14 mouse cellular contexts compared by ENCODE assay signal in genomic region chr9:113462888-113463287, GRCm38 (mm10).
A peak's percentile ranks its signal among the peaks of the same experiment; 100 is the strongest.
DNase-seq lines count a peak whose midpoint lies in the region; ATAC-seq lines count a peak whose summit lies in the region.
"Had no signal": no experiment of that assay in that cellular context is flagged by ENCODE, and none has a peak within 500 bp of the region (broad histone marks: within the 10 kb centered on the region; RNA-seq: fewer than 3 reads in every experiment).

No protein-coding gene starts in this region.

- H3K4me1 ChIP-seq in forebrain, embryonic 12.5 days, result peaks cover 18% of the 10 kb centered on the region
- no peaks in the 10 kb centered on the region for H3K4me1 ChIP-seq in hindbrain, embryonic 11.5 days (replicated peaks; ENCODE audit: control insufficient read depth, insufficient read depth, low read length)
- peaks cover 11% of the 10 kb centered on the region; the same call in 1 of the 2 replicates for H3K4me1 ChIP-seq in limb, embryonic 13.5 days
- peaks cover 11% of the 10 kb centered on the region for H3K4me1 ChIP-seq in neural tube, embryonic 12.5 days
- H3K4me1 ChIP-seq: intestine, embryonic 15.5 days; kidney, embryonic 15.5 days had no signal

- no peaks in the 10 kb centered on the region for H3K27me3 ChIP-seq in forebrain, embryonic 12.5 days
- no peaks in the 10 kb centered on the region for H3K27me3 ChIP-seq in hindbrain, embryonic 11.5 days (ENCODE audit: control insufficient read depth, insufficient read depth, low read length)
- H3K27me3 ChIP-seq in limb, embryonic 13.5 days, result no peaks in the 10 kb centered on the region
- H3K27me3 ChIP-seq in neural tube, embryonic 12.5 days (replicated peaks), result no peaks in the 10 kb centered on the region
- H3K27me3 ChIP-seq: intestine, embryonic 15.5 days; kidney, embryonic 15.5 days had no signal

- no peaks in the 10 kb centered on the region for H3K36me3 ChIP-seq in forebrain, embryonic 12.5 days (replicated peaks)
- no peaks in the 10 kb centered on the region for H3K36me3 ChIP-seq in hindbrain, embryonic 11.5 days (ENCODE audit: control insufficient read depth, insufficient read depth, low read length)
- no peaks in the 10 kb centered on the region for H3K36me3 ChIP-seq in limb, embryonic 13.5 days
- H3K36me3 ChIP-seq in neural tube, embryonic 12.5 days, result no peaks in the 10 kb centered on the region
- H3K36me3 ChIP-seq: intestine, embryonic 15.5 days; kidney, embryonic 15.5 days had no signal

- H3K4me2 ChIP-seq in forebrain, embryonic 12.5 days, result no peak overlapping the region
- H3K4me2 ChIP-seq in hindbrain, embryonic 11.5 days (replicated peaks; ENCODE audit: low read depth, low read length), result no peak overlapping the region
- H3K4me2 ChIP-seq in limb, embryonic 13.5 days (replicated peaks), result no peak overlapping the region
- H3K4me2 ChIP-seq in neural tube, embryonic 12.5 days (replicated peaks), result no peak overlapping the region
- H3K4me2 ChIP-seq: intestine, embryonic 15.5 days; kidney, embryonic 15.5 days had no signal

- no peaks in the 10 kb centered on the region for H3K9me3 ChIP-seq in forebrain, embryonic 12.5 days
- no peaks in the 10 kb centered on the region for H3K9me3 ChIP-seq in hindbrain, embryonic 11.5 days (ENCODE audit: control insufficient read depth, low read length)
- H3K9me3 ChIP-seq in limb, embryonic 13.5 days, result no peaks in the 10 kb centered on the region
- no peaks in the 10 kb centered on the region for H3K9me3 ChIP-seq in neural tube, embryonic 12.5 days
- H3K9me3 ChIP-seq: intestine, embryonic 15.5 days; kidney, embryonic 15.5 days had no signal

- DNase-seq in hindbrain, embryonic 11.5 days (ENCODE audit: low spot score), result no peak
- DNase-seq in urinary bladder, postnatal 25 days (ENCODE audit: low spot score), result no peak
- no peak for DNase-seq in c-Kit-positive CD71-positive TER-119-positive erythroid progenitor cells, embryonic 14.5 days (ENCODE audit: low spot score)
- no peak for DNase-seq in adrenal gland, postnatal 14 days
- DNase-seq: cerebellum, adult 9-10 months; heart, adult 2 months; lung, postnatal 36 days had no signal

- H3K9ac ChIP-seq in forebrain, embryonic 12.5 days, result no peak overlapping the region
- H3K9ac ChIP-seq in hindbrain, embryonic 11.5 days (ENCODE audit: low read depth, low read length), result no peak overlapping the region
- H3K9ac ChIP-seq in limb, embryonic 13.5 days, result no peak overlapping the region
- H3K9ac ChIP-seq in neural tube, embryonic 12.5 days, result no peak overlapping the region
- H3K9ac ChIP-seq: intestine, embryonic 15.5 days; kidney, embryonic 15.5 days had no signal

- no peak overlapping the region for H3K4me3 ChIP-seq in forebrain, embryonic 12.5 days (replicated peaks)
- H3K4me3 ChIP-seq in hindbrain, embryonic 11.5 days (ENCODE audit: low read depth, low read length), result no peak overlapping the region
- no peak overlapping the region for H3K4me3 ChIP-seq in limb, embryonic 13.5 days
- no peak overlapping the region for H3K4me3 ChIP-seq in neural tube, embryonic 12.5 days
- H3K4me3 ChIP-seq: erythroblast, embryonic 14.5 days; heart, adult 2 months; intestine, embryonic 15.5 days; kidney, embryonic 15.5 days; layer of hippocampus, adult 2 months had no signal

- peak; percentile 57 for ATAC-seq in forebrain, embryonic 12.5 days (ENCODE audit: low FRiP score)
- peak; percentile 43 for ATAC-seq in hindbrain, embryonic 11.5 days (ENCODE audit: low FRiP score)
- no peak for ATAC-seq in limb, embryonic 13.5 days (ENCODE audit: low FRiP score, low read depth)
- ATAC-seq in neural tube, embryonic 12.5 days (ENCODE audit: low FRiP score, low read depth), result peak; percentile 72; the same call in 1 of the 2 replicates
- ATAC-seq: intestine, embryonic 15.5 days had no signal

- WGBS in forebrain, embryonic 12.5 days, result 21% methylated on average over 2 of the region's 2 CpGs
- 19% methylated on average over 2 of the region's 2 CpGs for WGBS in hindbrain, embryonic 11.5 days
- 38% methylated on average over 2 of the region's 2 CpGs for WGBS in limb, embryonic 13.5 days
- 11% methylated on average over 2 of the region's 2 CpGs for WGBS in neural tube, embryonic 12.5 days

- peak overlapping the region; percentile 62 for H3K27ac ChIP-seq in forebrain, embryonic 12.5 days
- no peak overlapping the region for H3K27ac ChIP-seq in hindbrain, embryonic 11.5 days (ENCODE audit: low read depth, low read length)
- 0 out of 2 replicates have a peak overlapping the region, but pooled peaks have one; percentile 15 for H3K27ac ChIP-seq in limb, embryonic 13.5 days
- H3K27ac ChIP-seq in neural tube, embryonic 12.5 days, result no peak overlapping the region
- H3K27ac ChIP-seq: heart, adult 2 months; intestine, embryonic 15.5 days; kidney, embryonic 15.5 days; layer of hippocampus, adult 2 months had no signal

Comparison
In these comparisons a context has a peak if more than half of its experiments do, and no peak if none do; other contexts are left out.
1. H3K27ac ChIP-seq: peak in forebrain, embryonic 12.5 days (single experiment) and limb, embryonic 13.5 days (single experiment); none in hindbrain, embryonic 11.5 days (single experiment) and neural tube, embryonic 12.5 days (single experiment).